Mouse (Mus musculus): ENCODE data around the gene Gpx1. TPM values are rescaled to one million over a fixed set of nuclear protein-coding genes. Genes with fewer than 3 reads are reported as not detected.
A peak's percentile ranks its signal among the peaks of the same experiment; 100 is the strongest.

Gene Gpx1
- 451 and 453 TPM in 2 replicates for polyA plus RNA-seq (2015; fragmentation: Nextera tagmentation; extraction: Ambion mirVana)

- peak; percentile 98 for ATAC-seq
- H3K4me2 ChIP-seq (ENCODE audit: low read length): peak within 1 kb of the TSS; percentile 81
- peaks cover 12% of the 10 kb centered on the region for H3K4me1 ChIP-seq (ENCODE audit: control insufficient read depth, insufficient read depth, low read depth, low read length)
Observed at GRCm38 (mm10) chr9:108338886-108339781, at the start of gene Gpx1. Gpx1 (plus strand) TSS chr9:108338903.

DNA sequence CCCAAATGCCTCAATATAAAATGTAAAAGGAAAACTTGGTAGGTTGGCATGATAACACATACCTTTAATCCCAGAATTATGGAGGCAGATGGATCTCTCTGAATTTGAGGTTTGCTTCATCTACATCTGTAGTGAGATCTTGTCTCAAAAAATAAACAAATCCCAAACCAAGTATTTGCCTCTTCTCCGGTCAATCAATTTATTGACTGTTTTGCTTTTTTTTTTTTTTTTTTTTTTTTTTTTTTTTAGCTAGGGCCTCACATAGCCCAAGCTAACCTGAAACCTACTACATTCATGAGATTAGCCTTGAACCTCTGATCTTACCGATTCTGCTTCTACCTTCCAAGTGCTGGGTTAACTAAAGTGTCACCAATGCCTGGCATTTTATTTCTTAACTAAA, 49.4 kb upstream of the Gpx1 start:
- Histone ChIP-seq H3K4me2 (ENCODE audit: low read length) (peak overlapping the region; percentile 71), H3K36me3 (ENCODE audit: control insufficient read depth, insufficient read depth, low read length) (peaks cover under 1% of the 10 kb centered on the region; the same call in 1 of the 2 replicates), H3K4me1 (ENCODE audit: control insufficient read depth, insufficient read depth, low read depth, low read length) (peaks cover 9% of the 10 kb centered on the region), H3K9ac (ENCODE audit: low read depth, low read length) (no peak overlapping the region), H3K27me3 (replicated peaks; ENCODE audit: control insufficient read depth, insufficient read depth, low read length) (no peaks in the 10 kb centered on the region), H3K27ac (ENCODE audit: low read depth, low read length) (peak overlapping the region; percentile 88; the same call in 1 of the 2 replicates), H3K9me3 (ENCODE audit: control insufficient read depth, low read length) (no peaks in the 10 kb centered on the region), H3K4me3 (ENCODE audit: low read length) (no peak overlapping the region)
- WGBS: 64% methylated on average over 2 of the region's 2 CpGs
- no peak for ATAC-seq

More at GRCm38 (mm10) chr9:108338886-108339781, at the start of gene Gpx1:
- H3K9ac ChIP-seq (ENCODE audit: low read depth, low read length): peak within 1 kb of the TSS; percentile 76
- peak within 1 kb of the TSS; percentile 71 for H3K4me3 ChIP-seq (ENCODE audit: low read length)
- WGBS: under 1% methylated on average over 49 of the region's 49 CpGs
- H3K27me3 ChIP-seq (replicated peaks; ENCODE audit: control insufficient read depth, insufficient read depth, low read length): no peaks in the 10 kb centered on the region
- peak within 1 kb of the TSS; percentile 84 for H3K27ac ChIP-seq (ENCODE audit: low read depth, low read length)
- H3K9me3 ChIP-seq (ENCODE audit: control insufficient read depth, low read length): no peaks in the 10 kb centered on the region
- H3K36me3 ChIP-seq (ENCODE audit: control insufficient read depth, insufficient read depth, low read length): peaks cover 13% of the 10 kb centered on the region

DNA sequence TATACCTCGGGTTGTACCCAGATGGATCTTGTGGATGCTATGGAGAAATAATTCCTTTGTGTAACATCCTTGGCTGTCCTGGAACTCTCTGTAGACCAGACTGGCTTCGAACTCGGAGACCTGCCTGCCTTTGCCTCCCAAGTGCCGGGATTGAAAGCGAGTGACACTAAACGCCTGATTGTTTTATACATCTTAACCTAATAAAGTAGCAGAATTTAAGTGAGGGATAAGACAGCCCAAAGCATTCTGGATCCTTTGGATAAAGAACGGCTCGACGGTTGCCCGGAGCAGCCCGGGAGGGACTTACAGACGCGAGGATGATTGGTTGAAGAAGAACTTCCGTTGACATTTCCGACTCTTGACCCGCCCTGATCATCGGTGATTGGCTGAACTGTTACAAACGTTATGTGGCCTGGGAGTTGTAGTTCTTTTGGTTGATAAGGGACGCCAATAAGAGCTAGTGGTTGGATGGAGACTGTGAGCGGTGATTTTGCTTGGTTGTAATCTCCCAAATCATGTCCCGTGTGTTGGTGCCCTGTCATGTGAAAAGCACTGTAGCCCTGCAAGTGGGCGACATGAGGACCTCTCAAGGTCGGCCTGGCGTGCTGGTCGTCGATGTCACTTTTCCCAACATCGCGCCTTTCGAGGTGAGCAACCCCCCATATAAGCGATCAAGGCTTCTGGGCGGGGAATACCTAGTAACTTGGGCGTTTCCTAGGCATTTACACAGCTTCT, 48.5 kb upstream of the Gpx1 start, which contains the start of gene Nicn1:
Gene Nicn1, plus strand, starts transcription at position 414 of the 735 bp plus-strand sequence.
- Histone ChIP-seq H3K4me2 (ENCODE audit: low read length) (peak within 1 kb of the TSS; percentile 79), H3K36me3 (ENCODE audit: control insufficient read depth, insufficient read depth, low read length) (peaks cover 7% of the 10 kb centered on the region; the same call in 1 of the 2 replicates), H3K27me3 (replicated peaks; ENCODE audit: control insufficient read depth, insufficient read depth, low read length) (no peaks in the 10 kb centered on the region), H3K4me3 (ENCODE audit: low read length) (peak within 1 kb of the TSS; percentile 55), H3K9ac (ENCODE audit: low read depth, low read length) (peak within 1 kb of the TSS; percentile 69), H3K27ac (ENCODE audit: low read depth, low read length) (peak within 1 kb of the TSS; percentile 88), H3K4me1 (ENCODE audit: control insufficient read depth, insufficient read depth, low read depth, low read length) (peaks cover 9% of the 10 kb centered on the region), H3K9me3 (ENCODE audit: control insufficient read depth, low read length) (no peaks in the 10 kb centered on the region)
- peak; percentile 99 for ATAC-seq
- WGBS: under 1% methylated on average over 32 of the region's 32 CpGs

DNA sequence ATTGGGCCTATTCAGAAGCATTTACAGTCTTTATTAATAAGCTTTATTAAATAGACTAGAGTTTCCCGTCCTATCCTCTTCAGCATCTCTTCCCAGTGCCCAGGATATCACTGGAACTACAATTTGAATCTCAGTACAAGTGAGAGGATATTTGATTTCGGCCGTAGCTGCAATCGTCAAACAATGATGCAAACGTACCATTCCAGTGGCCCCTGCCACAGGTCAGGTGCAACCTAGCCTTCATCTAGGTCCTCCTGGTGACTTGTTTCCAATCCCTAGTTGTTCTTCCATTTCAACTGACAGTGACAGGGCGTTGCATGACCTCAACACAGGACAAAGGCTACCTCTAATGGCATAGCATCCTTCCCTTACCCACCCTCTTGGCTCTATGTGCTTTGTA, 47.9 kb upstream of the Gpx1 start:
- H3K36me3 ChIP-seq (ENCODE audit: control insufficient read depth, insufficient read depth, low read length): peaks cover 12% of the 10 kb centered on the region; the same call in 1 of the 2 replicates
- H3K9me3 ChIP-seq (ENCODE audit: control insufficient read depth, low read length): no peaks in the 10 kb centered on the region
- ATAC-seq: peak; percentile 1; the same call in 1 of the 2 replicates
- H3K4me2 ChIP-seq (ENCODE audit: low read length): peak overlapping the region; percentile 79
- WGBS: 42% methylated on average over 6 of the region's 6 CpGs
- H3K4me3 ChIP-seq (ENCODE audit: low read length): peak overlapping the region; percentile 55
- peak overlapping the region; percentile 82 for H3K27ac ChIP-seq (ENCODE audit: low read depth, low read length)
- peaks cover 9% of the 10 kb centered on the region for H3K4me1 ChIP-seq (ENCODE audit: control insufficient read depth, insufficient read depth, low read depth, low read length)
- H3K9ac ChIP-seq (ENCODE audit: low read depth, low read length): peak overlapping the region; percentile 69
- no peaks in the 10 kb centered on the region for H3K27me3 ChIP-seq (replicated peaks; ENCODE audit: control insufficient read depth, insufficient read depth, low read length)

- 22% methylated on average over 18 of the region's 18 CpGs for WGBS
Observed at GRCm38 (mm10) chr9:108296453-108297355, 42.0 kb upstream of the Gpx1 start, which contains the start of gene Amt. Amt (plus strand) TSS chr9:108296853.

DNA sequence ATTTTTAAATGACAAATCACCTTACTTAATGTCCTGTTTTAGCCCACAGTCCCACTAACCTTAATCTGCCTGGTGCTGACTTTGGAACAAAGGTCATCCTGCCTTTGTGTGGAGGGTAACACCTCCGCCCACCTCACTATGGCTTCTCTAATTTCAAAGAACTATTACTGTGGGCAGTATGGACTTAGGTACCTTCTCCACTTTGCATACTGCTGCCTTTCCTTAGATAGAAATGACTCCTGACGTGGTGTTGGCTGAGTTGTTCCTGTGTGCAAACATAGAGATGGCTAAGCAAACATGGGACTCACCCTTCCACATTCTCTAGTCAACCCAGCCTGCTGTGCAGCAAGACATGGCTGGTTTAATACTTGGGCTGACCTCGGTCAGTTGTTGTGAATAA, 36.9 kb upstream of the Gpx1 start:
- no peak for ATAC-seq
- Histone ChIP-seq H3K27ac (ENCODE audit: low read depth, low read length) (no peak overlapping the region), H3K4me1 (ENCODE audit: control insufficient read depth, insufficient read depth, low read depth, low read length) (peaks cover 7% of the 10 kb centered on the region), H3K27me3 (replicated peaks; ENCODE audit: control insufficient read depth, insufficient read depth, low read length) (no peaks in the 10 kb centered on the region), H3K9ac (ENCODE audit: low read depth, low read length) (no peak overlapping the region), H3K36me3 (ENCODE audit: control insufficient read depth, insufficient read depth, low read length) (peaks cover 19% of the 10 kb centered on the region), H3K4me3 (ENCODE audit: low read length) (no peak overlapping the region), H3K4me2 (ENCODE audit: low read length) (no peak overlapping the region), H3K9me3 (ENCODE audit: control insufficient read depth, low read length) (no peaks in the 10 kb centered on the region)
- whole genome bisulfite sequencing: 91% methylated on average over 3 of the region's 3 CpGs

More at GRCm38 (mm10) chr9:108296453-108297355, 42.0 kb upstream of the Gpx1 start, which contains the start of gene Amt:
- Histone ChIP-seq H3K36me3 (ENCODE audit: control insufficient read depth, insufficient read depth, low read length) (peaks cover 14% of the 10 kb centered on the region), H3K4me2 (ENCODE audit: low read length) (peak within 1 kb of the TSS; percentile 29), H3K9me3 (ENCODE audit: control insufficient read depth, low read length) (no peaks in the 10 kb centered on the region), H3K4me1 (ENCODE audit: control insufficient read depth, insufficient read depth, low read depth, low read length) (no peaks in the 10 kb centered on the region), H3K27ac (ENCODE audit: low read depth, low read length) (no peak within 1 kb of the TSS), H3K9ac (ENCODE audit: low read depth, low read length) (peak within 1 kb of the TSS; percentile 38; the same call in 1 of the 2 replicates), H3K27me3 (replicated peaks; ENCODE audit: control insufficient read depth, insufficient read depth, low read length) (no peaks in the 10 kb centered on the region), H3K4me3 (ENCODE audit: low read length) (peak within 1 kb of the TSS; percentile 26; the same call in 1 of the 2 replicates)
- ATAC-seq: peak; percentile 78

GRCm38 (mm10) chr9:108304716-108305115, 34.0 kb upstream of the Gpx1 start:
- 89% methylated on average over 4 of the region's 4 CpGs for WGBS
- peaks cover 28% of the 10 kb centered on the region for H3K4me1 ChIP-seq (ENCODE audit: control insufficient read depth, insufficient read depth, low read depth, low read length)
- H3K36me3 ChIP-seq (ENCODE audit: control insufficient read depth, insufficient read depth, low read length): peaks cover 19% of the 10 kb centered on the region
- no peaks in the 10 kb centered on the region for H3K9me3 ChIP-seq (ENCODE audit: control insufficient read depth, low read length)
- peak overlapping the region; percentile 79 for H3K4me3 ChIP-seq (ENCODE audit: low read length)
- ATAC-seq: no peak
- peak overlapping the region; percentile 90; the same call in 1 of the 2 replicates for H3K9ac ChIP-seq (ENCODE audit: low read depth, low read length)
- H3K4me2 ChIP-seq (ENCODE audit: low read length): peak overlapping the region; percentile 96
- H3K27me3 ChIP-seq (replicated peaks; ENCODE audit: control insufficient read depth, insufficient read depth, low read length): no peaks in the 10 kb centered on the region
- peak overlapping the region; percentile 92; the same call in 1 of the 2 replicates for H3K27ac ChIP-seq (ENCODE audit: low read depth, low read length)

DNA sequence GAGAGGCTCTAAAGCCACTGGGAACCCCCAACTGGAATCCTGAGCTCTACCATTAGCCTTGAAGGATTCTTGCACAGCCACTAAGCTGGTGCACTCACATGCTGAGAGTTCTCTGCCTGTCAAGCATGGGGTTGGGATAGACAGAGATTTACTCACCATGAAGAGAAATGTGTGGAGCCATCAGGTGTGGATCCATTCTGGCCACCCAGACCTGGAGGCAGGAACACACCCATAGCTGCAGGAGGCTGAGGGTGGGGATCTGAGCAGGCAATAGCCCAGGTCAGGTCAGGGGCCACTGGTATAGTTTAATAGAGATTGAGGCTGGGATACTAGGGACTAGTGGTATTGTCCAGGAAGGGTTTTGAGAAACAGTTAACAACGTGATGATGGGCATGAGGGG, 33.5 kb upstream of the Gpx1 start:
- no peaks in the 10 kb centered on the region for H3K9me3 ChIP-seq (ENCODE audit: control insufficient read depth, low read length)
- 0% methylated on average over 1 of the region's 1 CpGs for WGBS
- H3K36me3 ChIP-seq (ENCODE audit: control insufficient read depth, insufficient read depth, low read length): peaks cover 19% of the 10 kb centered on the region
- peak overlapping the region; percentile 90 for H3K9ac ChIP-seq (ENCODE audit: low read depth, low read length)
- H3K4me1 ChIP-seq (ENCODE audit: control insufficient read depth, insufficient read depth, low read depth, low read length): peaks cover 28% of the 10 kb centered on the region
- no peaks in the 10 kb centered on the region for H3K27me3 ChIP-seq (replicated peaks; ENCODE audit: control insufficient read depth, insufficient read depth, low read length)
- H3K4me3 ChIP-seq (ENCODE audit: low read length): peak overlapping the region; percentile 79
- ATAC-seq: no peak
- peak overlapping the region; percentile 96 for H3K4me2 ChIP-seq (ENCODE audit: low read length)
- H3K27ac ChIP-seq (ENCODE audit: low read depth, low read length): peak overlapping the region; percentile 92
